Mouse (Mus musculus): Measurements from ENCODE around the gene Kank2. TPM values are rescaled to one million over a fixed set of nuclear protein-coding genes. Genes with fewer than 3 reads are reported as not detected.
A peak's percentile ranks its signal among the peaks of the same experiment; 100 is the strongest.
"Not testable (repeated sequence)": the region's sequence is repeated elsewhere in the genome, so short reads cannot be mapped to it uniquely, and the experiment has no call there.

Kank2 gene
- polyA plus RNA-seq, 1 experiment from 2014 or later, result 10.3 TPM

DNA sequence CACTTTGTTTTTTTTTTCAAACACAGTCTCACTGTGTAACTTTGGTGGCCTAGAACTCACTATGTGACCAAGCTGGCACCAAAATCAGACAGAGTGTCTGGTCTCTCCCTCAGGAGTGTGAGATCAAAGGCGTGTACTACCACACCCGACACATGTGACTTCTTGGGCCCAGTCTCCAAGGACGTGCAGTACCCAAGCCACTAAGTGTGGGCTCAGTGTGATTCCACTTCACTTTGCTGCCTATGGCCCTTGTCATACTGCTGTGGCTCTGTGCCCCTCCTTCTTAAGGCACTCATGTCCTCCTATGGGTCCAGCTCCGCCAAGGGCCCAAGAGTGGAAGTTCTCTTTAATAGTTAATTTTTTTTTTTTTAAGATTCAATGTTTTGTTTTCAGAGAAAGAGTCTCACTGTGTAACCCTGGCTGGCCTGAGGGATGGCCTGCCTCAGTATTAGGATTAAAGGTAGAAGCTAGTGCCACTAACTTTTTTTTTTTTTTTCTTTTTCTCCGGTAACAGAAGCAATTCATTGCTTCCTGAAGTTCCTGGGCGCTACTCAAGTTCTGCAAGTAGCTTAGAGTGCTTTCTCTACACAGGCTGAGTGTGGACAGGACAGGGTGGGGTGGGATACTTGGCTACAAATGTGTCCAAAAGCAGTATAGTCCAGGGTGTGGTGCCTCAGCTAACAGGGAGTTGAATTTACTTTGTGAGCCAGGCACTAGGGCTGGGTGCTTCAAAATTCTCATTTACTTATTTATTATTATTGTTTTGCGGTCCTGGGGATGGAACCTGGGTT lies 13.8 kb downstream of the Kank2 start:
- no peaks in the 10 kb centered on the region for H3K27me3 ChIP-seq (ENCODE audit: insufficient read depth, low read length)
- no peaks in the 10 kb centered on the region for H3K9me3 ChIP-seq (replicated peaks; ENCODE audit: low read length)
- DNase-seq (ENCODE audit: low spot score) (no peak), ATAC-seq (replicated peaks; ENCODE audit: low FRiP score, low read depth) (no peak)
- no peak overlapping the region for H3K9ac ChIP-seq (ENCODE audit: low read depth, low read length)
- TF ChIP-seq CTCF (IDR thresholded peaks at IDR 0.05; ENCODE audit: low read depth), result no peak
- no peaks in the 10 kb centered on the region for H3K4me1 ChIP-seq (replicated peaks; ENCODE audit: insufficient read depth, low read length)
- H3K4me3 ChIP-seq (replicated peaks; ENCODE audit: low read depth, low read length), result no peak overlapping the region
- H3K4me2 ChIP-seq (ENCODE audit: low read length), result no peak overlapping the region
- H3K36me3 ChIP-seq (ENCODE audit: insufficient read depth, low read length), result peaks cover 43% of the 10 kb centered on the region
- no peak overlapping the region for H3K27ac ChIP-seq
- WGBS, result 82% methylated on average over 7 of the region's 7 CpGs

DNA sequence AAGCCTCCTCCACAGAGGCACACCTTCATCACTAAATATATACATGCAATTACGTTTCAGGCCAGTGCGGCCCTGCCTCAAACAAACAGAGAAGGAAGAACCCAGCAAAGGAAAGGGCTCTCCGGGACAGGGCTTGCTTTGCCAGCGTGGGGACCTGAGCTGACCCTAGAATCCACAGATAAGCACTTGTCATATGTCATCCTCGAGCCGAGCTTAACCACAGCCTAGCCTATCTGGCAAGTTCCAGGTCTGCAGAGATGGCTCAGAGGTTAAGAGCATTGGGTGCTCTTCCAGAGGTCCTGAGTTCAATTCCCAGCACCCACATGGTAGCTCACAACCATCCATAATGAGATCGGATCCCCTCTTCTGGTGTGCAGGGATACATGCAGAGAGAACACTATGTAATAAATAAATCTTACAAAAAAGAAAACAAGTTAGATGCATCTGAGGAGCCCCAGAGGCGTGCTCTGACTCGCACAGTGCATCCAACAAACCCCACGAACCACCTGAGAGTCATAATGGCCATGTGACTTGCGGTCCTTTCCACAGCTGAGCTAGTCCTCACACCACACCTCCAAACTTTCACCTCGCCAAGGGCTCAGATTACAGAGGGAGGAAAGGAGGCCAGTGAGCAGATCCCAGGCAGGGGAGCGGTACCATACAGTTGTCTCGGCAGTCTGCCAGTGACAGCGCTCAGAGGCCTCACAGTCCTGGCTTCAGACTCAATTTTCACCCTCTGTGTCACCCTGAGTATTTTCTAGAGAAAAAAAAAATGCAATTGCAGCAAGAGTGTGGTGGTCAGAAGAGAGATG lies 16.7 kb downstream of the Kank2 start:
- H3K27me3 ChIP-seq (ENCODE audit: insufficient read depth, low read length), result no peaks in the 10 kb centered on the region
- H3K4me3 ChIP-seq (replicated peaks; ENCODE audit: low read depth, low read length), result no peak overlapping the region
- no peaks in the 10 kb centered on the region for H3K9me3 ChIP-seq (replicated peaks; ENCODE audit: low read length)
- H3K4me1 ChIP-seq (replicated peaks; ENCODE audit: insufficient read depth, low read length), result no peaks in the 10 kb centered on the region
- H3K4me2 ChIP-seq (ENCODE audit: low read length), result no peak overlapping the region
- no peak overlapping the region for H3K27ac ChIP-seq
- 59% methylated on average over 15 of the region's 15 CpGs for WGBS
- peaks cover 55% of the 10 kb centered on the region for H3K36me3 ChIP-seq (ENCODE audit: insufficient read depth, low read length)
- H3K9ac ChIP-seq (ENCODE audit: low read depth, low read length), result no peak overlapping the region
- ATAC-seq (replicated peaks; ENCODE audit: low FRiP score, low read depth) (peak; percentile 18; the same call in 1 of the 2 replicates), DNase-seq (ENCODE audit: low spot score) (no peak)
- no peak for TF ChIP-seq CTCF (IDR thresholded peaks at IDR 0.05; ENCODE audit: low read depth)

DNA sequence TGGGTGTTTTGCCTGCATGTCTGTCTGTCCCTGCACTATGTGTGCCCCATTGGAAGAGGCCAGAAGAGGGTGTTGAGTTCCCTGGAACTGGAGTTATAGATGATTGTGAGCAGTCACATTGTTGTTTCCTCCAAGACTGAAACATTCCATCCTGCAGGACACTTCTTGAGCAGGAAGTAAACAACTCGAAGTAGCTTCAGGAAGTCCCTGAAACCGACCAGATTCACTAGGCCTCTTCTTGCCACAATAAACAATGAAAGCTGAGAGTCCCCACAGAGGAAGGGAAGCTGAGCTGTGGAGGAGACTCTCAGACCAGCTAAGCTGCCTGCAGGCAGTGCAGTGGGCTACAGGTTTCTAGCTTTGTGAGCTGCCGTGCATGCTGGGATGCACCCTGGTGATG lies 20.8 kb downstream of the Kank2 start:
- H3K4me3 ChIP-seq (replicated peaks; ENCODE audit: low read depth, low read length), result no peak overlapping the region
- no peak overlapping the region for H3K4me2 ChIP-seq (ENCODE audit: low read length)
- WGBS, result 85% methylated on average over 3 of the region's 3 CpGs
- ATAC-seq (replicated peaks; ENCODE audit: low FRiP score, low read depth), result no peak
- no peaks in the 10 kb centered on the region for H3K4me1 ChIP-seq (replicated peaks; ENCODE audit: insufficient read depth, low read length)
- H3K9me3 ChIP-seq (replicated peaks; ENCODE audit: low read length), result no peaks in the 10 kb centered on the region
- no peak overlapping the region for H3K9ac ChIP-seq (ENCODE audit: low read depth, low read length)
- no peak for TF ChIP-seq CTCF (IDR thresholded peaks at IDR 0.05; ENCODE audit: low read depth)
- H3K36me3 ChIP-seq (ENCODE audit: insufficient read depth, low read length), result peaks cover 74% of the 10 kb centered on the region
- H3K27me3 ChIP-seq (ENCODE audit: insufficient read depth, low read length), result no peaks in the 10 kb centered on the region
- no peak overlapping the region for H3K27ac ChIP-seq
- DNase-seq (ENCODE audit: low spot score), result no peak

DNA sequence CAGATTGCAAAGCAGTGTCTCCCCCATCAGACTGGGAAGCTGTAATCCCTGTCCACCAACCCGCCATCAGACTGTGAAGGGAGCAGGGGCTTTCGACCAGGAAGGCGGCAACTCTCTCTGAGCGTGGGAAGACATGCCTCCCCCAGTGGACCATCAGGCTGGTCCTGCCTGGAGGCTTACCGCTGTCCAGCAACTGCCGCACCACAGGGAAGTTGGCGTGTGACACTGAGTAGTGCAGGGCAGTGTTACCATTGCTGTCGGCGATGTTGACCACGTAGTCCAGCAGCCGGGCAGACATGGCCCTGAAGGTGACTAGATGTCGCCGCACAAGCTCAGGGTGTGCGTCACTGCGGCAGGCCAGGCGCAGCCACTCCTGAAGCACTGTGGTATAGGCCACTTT lies 24.2 kb downstream of the Kank2 start:
- H3K36me3 ChIP-seq (ENCODE audit: insufficient read depth, low read length), result peaks cover 59% of the 10 kb centered on the region
- no peak for TF ChIP-seq CTCF (IDR thresholded peaks at IDR 0.05; ENCODE audit: low read depth)

DNA sequence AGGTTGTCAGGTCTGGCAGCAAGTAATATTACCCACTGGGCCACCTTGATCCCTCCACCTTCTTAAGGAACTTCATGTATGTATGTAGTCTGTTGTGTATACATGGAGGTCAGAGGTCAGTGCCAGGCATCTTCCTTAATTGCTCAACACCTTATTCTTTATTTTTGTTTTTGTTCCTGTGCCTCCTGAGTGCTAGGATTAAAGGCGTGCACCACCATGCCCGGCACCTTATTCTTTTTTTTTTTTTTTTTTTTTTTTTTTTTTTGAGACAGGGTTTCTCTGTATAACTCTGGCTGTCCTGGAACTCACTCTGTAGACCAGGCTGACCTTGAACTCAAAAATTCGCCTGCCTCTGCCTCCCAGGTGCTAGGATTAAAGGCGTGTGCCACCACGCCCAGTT lies 25.1 kb downstream of the Kank2 start:
- H3K36me3 ChIP-seq (ENCODE audit: insufficient read depth, low read length), result peaks cover 49% of the 10 kb centered on the region
- WGBS, result 86% methylated on average over 5 of the region's 5 CpGs
- H3K9me3 ChIP-seq (replicated peaks; ENCODE audit: low read length); H3K27ac ChIP-seq; ATAC-seq (replicated peaks; ENCODE audit: low FRiP score, low read depth); H3K9ac ChIP-seq (ENCODE audit: low read depth, low read length); DNase-seq (ENCODE audit: low spot score); H3K27me3 ChIP-seq (ENCODE audit: insufficient read depth, low read length); H3K4me3 ChIP-seq (replicated peaks; ENCODE audit: low read depth, low read length); H3K4me1 ChIP-seq (replicated peaks; ENCODE audit: insufficient read depth, low read length); H3K4me2 ChIP-seq (ENCODE audit: low read length): not testable (repeated sequence)

More for the DNA sequence above, 24.2 kb downstream of the Kank2 start:
- no peak overlapping the region for H3K4me3 ChIP-seq (replicated peaks; ENCODE audit: low read depth, low read length)
- no peak overlapping the region for H3K9ac ChIP-seq (ENCODE audit: low read depth, low read length)
- ATAC-seq (replicated peaks; ENCODE audit: low FRiP score, low read depth) (no peak), DNase-seq (ENCODE audit: low spot score) (no peak)
- no peak overlapping the region for H3K4me2 ChIP-seq (ENCODE audit: low read length)
- no peak overlapping the region for H3K27ac ChIP-seq
- H3K4me1 ChIP-seq (replicated peaks; ENCODE audit: insufficient read depth, low read length), result no peaks in the 10 kb centered on the region
- 92% methylated on average over 16 of the region's 16 CpGs for WGBS
- no peaks in the 10 kb centered on the region for H3K27me3 ChIP-seq (ENCODE audit: insufficient read depth, low read length)
- no peaks in the 10 kb centered on the region for H3K9me3 ChIP-seq (replicated peaks; ENCODE audit: low read length)

DNA sequence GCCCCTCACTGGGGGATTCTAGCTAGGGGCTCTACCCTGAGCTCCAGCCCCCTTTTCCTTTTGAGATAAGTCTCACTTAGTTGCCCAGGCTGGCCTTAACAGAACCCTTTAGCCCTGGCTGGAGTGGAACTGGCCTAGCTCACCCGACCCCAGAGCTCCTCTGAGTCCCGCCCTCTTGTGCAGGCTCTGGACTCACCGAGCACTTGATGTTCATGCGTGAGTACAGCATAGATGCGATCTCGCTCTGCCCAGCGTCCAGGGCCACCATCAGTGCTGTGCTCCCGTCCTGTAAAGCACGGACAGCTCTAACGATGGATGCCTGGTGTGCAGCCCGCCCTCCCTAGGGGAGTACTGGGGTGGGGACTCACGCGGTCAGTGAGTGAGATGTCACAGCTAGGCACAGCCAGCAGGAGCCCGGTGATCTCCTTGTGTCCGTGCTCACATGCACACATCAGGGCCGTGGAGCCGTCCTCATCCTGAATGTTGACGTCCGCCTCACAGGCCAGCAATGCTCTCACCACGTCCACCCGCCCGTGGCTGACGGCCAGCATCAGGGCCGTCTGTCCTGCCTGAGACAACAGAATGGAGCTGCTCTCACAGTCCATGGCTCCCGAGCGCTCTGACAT lies 28.9 kb downstream of the Kank2 start:
- H3K36me3 ChIP-seq (ENCODE audit: insufficient read depth, low read length), result peaks cover 27% of the 10 kb centered on the region
- no peaks in the 10 kb centered on the region for H3K9me3 ChIP-seq (replicated peaks; ENCODE audit: low read length)
- no peak overlapping the region for H3K9ac ChIP-seq (ENCODE audit: low read depth, low read length)
- no peak overlapping the region for H3K4me3 ChIP-seq (replicated peaks; ENCODE audit: low read depth, low read length)
- H3K27me3 ChIP-seq (ENCODE audit: insufficient read depth, low read length), result no peaks in the 10 kb centered on the region
- no peak for TF ChIP-seq CTCF (IDR thresholded peaks at IDR 0.05; ENCODE audit: low read depth)
- no peak for DNase-seq (ENCODE audit: low spot score)
- peak overlapping the region; percentile 72 for H3K27ac ChIP-seq
- ATAC-seq (replicated peaks; ENCODE audit: low FRiP score, low read depth), result peak; percentile 37; the same call in 1 of the 2 replicates
- no peak overlapping the region for H3K4me2 ChIP-seq (ENCODE audit: low read length)
- H3K4me1 ChIP-seq (replicated peaks; ENCODE audit: insufficient read depth, low read length), result no peaks in the 10 kb centered on the region
- 65% methylated on average over 26 of the region's 26 CpGs for WGBS

Data from kidney, postnatal 0 days (tissue).